18 mouse cellular contexts compared by ENCODE assay signal in genomic region chr7:126267606-126268005, GRCm38 (mm10).
"Had no signal": no experiment of that assay in that cellular context is flagged by ENCODE, and none has a peak within 500 bp of the region (broad histone marks: within the 10 kb centered on the region; RNA-seq: fewer than 3 reads in every experiment).

No protein-coding gene starts in this region.

- ATAC-seq: midbrain, embryonic 16.5 days had no signal

- H3K27me3 ChIP-seq: neural tube, embryonic 12.5 days had no signal

- H3K36me3 ChIP-seq: midbrain, embryonic 10.5 days; midbrain, embryonic 12.5 days; neural tube, embryonic 12.5 days; neural tube, embryonic 15.5 days had no signal

- H3K9ac ChIP-seq: lung, embryonic 14.5 days; midbrain, embryonic 12.5 days; neural tube, embryonic 12.5 days; neural tube, embryonic 15.5 days had no signal

- H3K27ac ChIP-seq: midbrain, embryonic 10.5 days; midbrain, embryonic 12.5 days; neural tube, embryonic 12.5 days; neural tube, embryonic 15.5 days had no signal

- H3K4me3 ChIP-seq: midbrain, embryonic 10.5 days; midbrain, embryonic 12.5 days; myocyte; neural tube, embryonic 12.5 days; neural tube, embryonic 15.5 days had no signal

- H3K9me3 ChIP-seq: midbrain, embryonic 10.5 days; midbrain, embryonic 12.5 days; neural tube, embryonic 12.5 days; neural tube, embryonic 15.5 days had no signal

- DNase-seq: lung, adult 18-20 months; lung, embryonic 14.5 days; lung, postnatal 10 days; lung, postnatal 4 days; retina, postnatal 1 day; right cerebral cortex, adult 18-20 months; right cerebral cortex, postnatal 25 days; right cerebral cortex, postnatal 4 days; spleen, adult 18-20 months; thymus, adult 2 months; thymus, postnatal 25 days; thymus, postnatal 4 days had no signal

- H3K4me2 ChIP-seq: lung, embryonic 14.5 days; midbrain, embryonic 12.5 days; neural tube, embryonic 12.5 days; neural tube, embryonic 15.5 days had no signal
